ENCODE assay signal across 21 mouse cellular contexts in genomic region chr12:33167545-33167944, GRCm38 (mm10). TPM values are rescaled to one million over a fixed set of nuclear protein-coding genes. Genes with fewer than 3 reads are reported as not detected.
DNase-seq lines count a peak whose midpoint lies in the region; ATAC-seq and TF ChIP-seq lines count a peak whose summit lies in the region.
"Had no signal": no experiment of that assay in that cellular context is flagged by ENCODE, and none has a peak within 500 bp of the region (broad histone marks: within the 10 kb centered on the region; RNA-seq: fewer than 3 reads in every experiment).

No protein-coding gene starts in this region.

- H3K27ac ChIP-seq in kidney, adult 2 months (ENCODE audit: insufficient read depth, low read depth, low read length): no peak overlapping the region
- H3K27ac ChIP-seq in kidney, embryonic 14.5 days (ENCODE audit: low read depth, low read length): no peak overlapping the region
- peak overlapping the region; percentile 82 for H3K27ac ChIP-seq in CH12.LX (ENCODE audit: insufficient read depth, low read depth)
- no peak overlapping the region for H3K27ac ChIP-seq in midbrain, embryonic 14.5 days (replicated peaks; ENCODE audit: low read depth, low read length)
- H3K27ac ChIP-seq: embryonic facial prominence, embryonic 13.5 days; embryonic facial prominence, embryonic 15.5 days; forebrain, embryonic 10.5 days; forebrain, embryonic 12.5 days had no signal

- no peak for TF ChIP-seq CTCF in kidney, adult 2 months (conservative IDR thresholded peaks at IDR 0.05; ENCODE audit: insufficient read depth, insufficient read length, low read depth, low read length)
- TF ChIP-seq CTCF in CH12.LX (conservative IDR thresholded peaks at IDR 0.05 in 1 of 2, IDR thresholded peaks at IDR 0.05 in 1 of 2; ENCODE audit: low read depth in 2 of 2, low read length in 2 of 2): no peak

- no peak overlapping the region for H3K9ac ChIP-seq in kidney, embryonic 14.5 days (ENCODE audit: low read depth, low read length)
- H3K9ac ChIP-seq in CH12.LX (ENCODE audit: insufficient read depth, low read depth): peak overlapping the region; percentile 19; the same call in 1 of the 2 replicates
- no peak overlapping the region for H3K9ac ChIP-seq in midbrain, embryonic 14.5 days (replicated peaks; ENCODE audit: low read length)
- H3K9ac ChIP-seq: embryonic facial prominence, embryonic 13.5 days; embryonic facial prominence, embryonic 15.5 days; forebrain, embryonic 12.5 days had no signal

- ATAC-seq in kidney, embryonic 14.5 days (ENCODE audit: low FRiP score, low TSS enrichment): no peak
- no peak for ATAC-seq in midbrain, embryonic 14.5 days (ENCODE audit: low FRiP score, low TSS enrichment)
- ATAC-seq: forebrain, embryonic 14.5 days; forebrain, embryonic 16.5 days had no signal

- peak; percentile 56 for DNase-seq in kidney, adult 2 months
- peak; percentile 39 for DNase-seq in CD4-positive, CD25-positive, alpha-beta regulatory T cell, adult 2 months (ENCODE audit: low read depth, low spot score)
- no peak for DNase-seq in CH12.LX (ENCODE audit: extremely low read depth)
- DNase-seq in midbrain, embryonic 14.5 days: no peak
- DNase-seq: adrenal gland, adult 2 months; adrenal gland, postnatal 10 days; adrenal gland, postnatal 25 days; B cell, adult 2 months; cerebellum, adult 11 months; cerebellum, adult 8-10 months; cerebellum, postnatal 14 days; cerebellum, postnatal 36 days; embryo, embryonic 11 days had no signal

- no peak overlapping the region for H3K4me2 ChIP-seq in kidney, embryonic 14.5 days (replicated peaks; ENCODE audit: low read depth, low read length)
- H3K4me2 ChIP-seq in CH12.LX (ENCODE audit: insufficient read depth, low read depth, poor library complexity, severe bottlenecking): peak overlapping the region; percentile 62; the same call in 1 of the 2 replicates
- no peak overlapping the region for H3K4me2 ChIP-seq in midbrain, embryonic 14.5 days (ENCODE audit: low read length)
- H3K4me2 ChIP-seq: embryonic facial prominence, embryonic 13.5 days; embryonic facial prominence, embryonic 15.5 days; forebrain, embryonic 12.5 days had no signal

- no peak overlapping the region for H3K4me3 ChIP-seq in kidney, adult 2 months (ENCODE audit: insufficient read depth, low read depth, low read length)
- no peak overlapping the region for H3K4me3 ChIP-seq in kidney, embryonic 14.5 days (ENCODE audit: low read length)
- H3K4me3 ChIP-seq in CH12.LX (replicated peaks in 1 of 3; ENCODE audit: low read depth in 2 of 3, low read length in 2 of 3, poor library complexity in 1 of 3): no peak overlapping the region
- no peak overlapping the region for H3K4me3 ChIP-seq in midbrain, embryonic 14.5 days (replicated peaks; ENCODE audit: low read depth, low read length)
- H3K4me3 ChIP-seq: embryonic facial prominence, embryonic 13.5 days; embryonic facial prominence, embryonic 15.5 days; erythroblast, embryonic 14.5 days; forebrain, embryonic 10.5 days; forebrain, embryonic 12.5 days had no signal

- no peaks in the 10 kb centered on the region for H3K36me3 ChIP-seq in kidney, adult 2 months (ENCODE audit: control insufficient read depth, insufficient read depth, low read length)
- no peaks in the 10 kb centered on the region for H3K36me3 ChIP-seq in kidney, embryonic 14.5 days (ENCODE audit: control insufficient read depth, insufficient read depth, low read length)
- peaks cover 3 to 35% of the 10 kb centered on the region in 2 experiments for H3K36me3 ChIP-seq in CH12.LX (replicated peaks in 1 of 2; ENCODE audit: control insufficient read depth in 1 of 2, insufficient read depth in 1 of 2, low read length in 1 of 2)
- H3K36me3 ChIP-seq in midbrain, embryonic 14.5 days (ENCODE audit: control insufficient read depth, insufficient read depth, low read length): peaks cover 2% of the 10 kb centered on the region; the same call in 1 of the 2 replicates
- H3K36me3 ChIP-seq: embryonic facial prominence, embryonic 15.5 days; forebrain, embryonic 10.5 days; forebrain, embryonic 12.5 days had no signal

- 50% methylated on average over 5 of the region's 5 CpGs for WGBS in kidney, adult 2 months
- WGBS in kidney, embryonic 14.5 days: 53% methylated on average over 5 of the region's 5 CpGs
- WGBS in midbrain, embryonic 14.5 days: 79% methylated on average over 5 of the region's 5 CpGs

- H3K79me2 ChIP-seq in CH12.LX (replicated peaks; ENCODE audit: control insufficient read depth, extremely low read depth, insufficient read depth, poor library complexity, severe bottlenecking): peaks cover 70% of the 10 kb centered on the region

- H3K9me3 ChIP-seq in kidney, embryonic 14.5 days (ENCODE audit: control insufficient read depth, low read length): no peaks in the 10 kb centered on the region
- no peaks in the 10 kb centered on the region for H3K9me3 ChIP-seq in CH12.LX (replicated peaks; ENCODE audit: low read length)
- H3K9me3 ChIP-seq in midbrain, embryonic 14.5 days (ENCODE audit: control insufficient read depth, low read length): no peaks in the 10 kb centered on the region
- H3K9me3 ChIP-seq: embryonic facial prominence, embryonic 13.5 days; embryonic facial prominence, embryonic 15.5 days; forebrain, embryonic 10.5 days; forebrain, embryonic 12.5 days had no signal

- H3K4me1 ChIP-seq in kidney, adult 2 months (ENCODE audit: control insufficient read depth, insufficient read depth, low read length): no peaks in the 10 kb centered on the region; the same call in 1 of the 2 replicates
- 0 out of 2 replicates have a peak, but pooled peaks cover 4% of the 10 kb centered on the region for H3K4me1 ChIP-seq in kidney, embryonic 14.5 days (ENCODE audit: control insufficient read depth, insufficient read depth, low read length)
- peaks cover 50 to 99% of the 10 kb centered on the region in 2 experiments for H3K4me1 ChIP-seq in CH12.LX (ENCODE audit: control insufficient read depth in 1 of 2, insufficient read depth in 2 of 2)
- H3K4me1 ChIP-seq in midbrain, embryonic 14.5 days (ENCODE audit: control insufficient read depth, insufficient read depth, low read length): 0 out of 2 replicates have a peak, but pooled peaks cover 4% of the 10 kb centered on the region

- dilution Hi-C loops in CH12.LX (cut with MboI; ENCODE audit: extremely low pct_ligation_motif_present, extremely low pct_unique_long_range_greater_than_20kb, low sequenced_read_pairs): no loop called here

- TF ChIP-seq RAD21 in CH12.LX (IDR thresholded peaks at IDR 0.05; ENCODE audit: low read depth, low read length): no peak

- peak; percentile 24; the same call in 1 of the 2 replicates for TF ChIP-seq EP300 in CH12.LX (IDR thresholded peaks at IDR 0.05; ENCODE audit: low read length)

- in situ Hi-C loops in CH12.LX (cut with MboI; ENCODE audit: low pct_ligation_motif_present, low pct_unique_long_range_greater_than_20kb, low sequenced_read_pairs): no loop called here

- no peaks in the 10 kb centered on the region for H3K27me3 ChIP-seq in kidney, adult 2 months (replicated peaks; ENCODE audit: control insufficient read depth, insufficient read depth, low read length)
- no peaks in the 10 kb centered on the region for H3K27me3 ChIP-seq in kidney, embryonic 14.5 days (ENCODE audit: control insufficient read depth, insufficient read depth, low read length)
- H3K27me3 ChIP-seq in CH12.LX (replicated peaks): no peaks in the 10 kb centered on the region
- H3K27me3 ChIP-seq in midbrain, embryonic 14.5 days (ENCODE audit: control insufficient read depth, insufficient read depth, low read length): no peaks in the 10 kb centered on the region
- H3K27me3 ChIP-seq: embryonic facial prominence, embryonic 13.5 days; embryonic facial prominence, embryonic 15.5 days; forebrain, embryonic 12.5 days had no signal

- TF ChIP-seq POLR2A in kidney, adult 2 months (IDR thresholded peaks at IDR 0.05; ENCODE audit: low read depth, low read length): no peak
- no peak for TF ChIP-seq POLR2A in CH12.LX (IDR thresholded peaks at IDR 0.05; ENCODE audit: low read depth, low read length)

TF ChIP-seq in CH12.LX, 34 proteins besides CTCF, POLR2A, EP300 and RAD21 (continues in another document):
- no peak for TF ChIP-seq BHLHE40 (IDR thresholded peaks at IDR 0.05; ENCODE audit: low read depth, low read length)
- TF ChIP-seq CHD2 (IDR thresholded peaks at IDR 0.05; ENCODE audit: low read length): 0 out of 2 replicates have a peak, but pooled peaks have one; percentile 17
- TF ChIP-seq NELFE (IDR thresholded peaks at IDR 0.05; ENCODE audit: low read depth, low read length): no peak
- TF ChIP-seq MXI1 (IDR thresholded peaks at IDR 0.05; ENCODE audit: low read depth, low read length): peak; percentile 12; the same call in 1 of the 2 replicates
- TF ChIP-seq NRF1 (IDR thresholded peaks at IDR 0.05; ENCODE audit: low read depth, low read length): no peak
- no peak for TF ChIP-seq MYC (IDR thresholded peaks at IDR 0.05; ENCODE audit: low read depth, low read length)
- TF ChIP-seq JUN (IDR thresholded peaks at IDR 0.05; ENCODE audit: insufficient read depth, low read depth, low read length): no peak
- TF ChIP-seq UBTF (IDR thresholded peaks at IDR 0.05; ENCODE audit: low read depth, low read length): no peak
- no peak for TF ChIP-seq ZMIZ1 (IDR thresholded peaks at IDR 0.05; ENCODE audit: low read depth, low read length)
- TF ChIP-seq USF2 (conservative IDR thresholded peaks at IDR 0.05; ENCODE audit: low read depth, low read length): no peak
- no peak for TF ChIP-seq SMC3 (IDR thresholded peaks at IDR 0.05; ENCODE audit: low read depth, low read length)
- no peak for TF ChIP-seq ZNF384 (IDR thresholded peaks at IDR 0.05; ENCODE audit: low read depth, low read length)
- no peak for TF ChIP-seq SIN3A (IDR thresholded peaks at IDR 0.05; ENCODE audit: low read length)
- TF ChIP-seq PAX5 (IDR thresholded peaks at IDR 0.05; ENCODE audit: low read length): no peak
- TF ChIP-seq ZC3H11A (IDR thresholded peaks at IDR 0.05; ENCODE audit: low read depth, low read length): no peak
- TF ChIP-seq TCF12 (IDR thresholded peaks at IDR 0.05; ENCODE audit: low read depth, low read length): 0 out of 2 replicates have a peak, but pooled peaks have one; percentile 15
- no peak for TF ChIP-seq TBP (conservative IDR thresholded peaks at IDR 0.05; ENCODE audit: low read depth, low read length)
- no peak for TF ChIP-seq POLR2AphosphoS2 (IDR thresholded peaks at IDR 0.05; ENCODE audit: low read depth, low read length)
- no peak for TF ChIP-seq HCFC1 (IDR thresholded peaks at IDR 0.05; ENCODE audit: low read depth, low read length)
- TF ChIP-seq USF1 (IDR thresholded peaks at IDR 0.05; ENCODE audit: low read depth, low read length): no peak
- TF ChIP-seq MAX (IDR thresholded peaks at IDR 0.05; ENCODE audit: low read length): no peak

RNA-seq across cellular contexts. Expression of gene Atxn7l1, which starts 20.1 kb away (rescaled TPM):
- polyA plus RNA-seq in kidney, adult 2 months (2012; rRNA removed): 22.0 and 23.7 TPM in 2 replicates
- polyA plus RNA-seq in kidney, embryonic 14.5 days (2014; fragmentation: Nextera tagmentation; extraction: Ambion mirVana): 14.3 and 16.5 TPM in 2 replicates
- total RNA-seq in CH12.LX (2012; rRNA removed) (8.6 and 9.7 TPM in 2 replicates), CH12.LX (2014; rRNA removed) (8.2 and 9.0 TPM in 2 replicates)
- 51.3 and 55.7 TPM in 2 replicates for polyA plus RNA-seq in CH12.LX (2012; ENCODE audit: insufficient read length, low read depth)
- polyA plus RNA-seq in midbrain, embryonic 14.5 days (2014; fragmentation: Nextera tagmentation; extraction: Ambion mirVana): 22.6 and 23.9 TPM in 2 replicates

Comparison
In these comparisons a context has a peak if more than half of its experiments do, and no peak if none do; other contexts are left out.
1. DNase-seq: peak in kidney, adult 2 months (single experiment) and CD4-positive, CD25-positive, alpha-beta regulatory T cell, adult 2 months (single experiment); none in CH12.LX (single experiment) and midbrain, embryonic 14.5 days (single experiment).